Mouse (Mus musculus) myocyte (in vitro differentiated cells): ENCODE data around the gene Bnip3.

Experiments
- E2F4 ChIP-seq: IDR thresholded peaks from one replicate; pipeline ENCODE4 v1.6.1; 2011; ENCODE audit warnings: mild to moderate bottlenecking, control low read depth, moderate library complexity; ENCODE audit not compliant: insufficient read depth
- MYOD1 ChIP-seq, 3 experiments: IDR thresholded peaks; one replicate each; pipeline ENCODE4 v1.6.1; 2011; ENCODE audit warnings: control low read depth in 2 of 3, low read depth in 2 of 3, mild to moderate bottlenecking in 2 of 3, moderate library complexity in 1 of 3; ENCODE audit not compliant: insufficient read length in 2 of 3, control insufficient read depth in 1 of 3

GRCm38 (mm10) chr7:138875031-138875430 is 34.3 kb downstream of the Bnip3 start:
- TF ChIP-seq MYOD1 (IDR thresholded peaks at IDR 0.05; ENCODE audit: control insufficient read depth in 1 of 3, insufficient read length in 2 of 3, low read depth in 2 of 3) (no peak), E2F4 (no peak)
